Mouse (Mus musculus): ENCODE measurements around the gene Prr29.

DNA sequence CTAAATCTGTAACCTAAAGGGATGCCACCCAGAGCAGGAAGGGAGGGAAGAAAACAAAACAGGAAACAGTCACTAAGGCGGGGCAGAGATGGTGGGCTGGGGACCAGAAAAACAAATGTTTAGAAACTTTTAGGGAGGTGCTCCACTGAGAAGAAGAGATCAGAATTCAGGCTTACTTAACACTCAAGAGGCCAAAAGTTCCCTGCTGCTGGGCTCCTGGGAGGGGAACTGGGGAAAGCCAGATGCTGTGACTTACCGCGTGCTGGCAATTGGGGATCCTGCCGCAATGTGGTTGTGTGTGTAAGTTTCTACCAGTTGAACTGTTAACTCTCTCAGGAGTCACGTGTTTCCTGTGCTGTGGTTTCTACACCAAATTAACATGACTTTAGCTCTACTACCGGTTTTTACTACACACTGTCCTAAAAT, 22.5 kb downstream of the Prr29 start, which contains the start of gene Icam2:
- no peak for TF ChIP-seq CTCF (IDR thresholded peaks at IDR 0.05; ENCODE audit: low read depth, low read length)
- no peak for TF ChIP-seq POLR2A (IDR thresholded peaks at IDR 0.05; ENCODE audit: extremely low read depth, insufficient read depth, low read length)
